Mouse (Mus musculus) forebrain, postnatal 0 days (tissue): ENCODE data around the gene Retnlg. TPM values are rescaled to one million over a fixed set of nuclear protein-coding genes. Genes with fewer than 3 reads are reported as not detected.

ENCODE experiments used
- ATAC-seq: fragments of 200-750 bp; cut with Nextera tagmentation; 2 replicates; pipeline ENCODE4 v1.8.0; 2017; ENCODE audit warnings: mild to moderate bottlenecking, moderate library complexity
- DNase-seq: peaks from one replicate; pipeline ENCODE4 v3.0.0-alpha.2; 2015
- H3K27ac ChIP-seq: fragments of 300-500 bp; sonication (generic); 2 replicates; pipeline ENCODE4 v1.5.1; 2014; ENCODE audit warnings: low read depth, mild to moderate bottlenecking, antibody characterized with exemption, low read length, moderate library complexity, mixed read lengths
- H3K27me3 ChIP-seq: fragments of 300-500 bp; sonication (generic); 2 replicates; pipeline ENCODE4 v1.6.1; 2014; ENCODE audit warnings: mild to moderate bottlenecking, low read length, mixed read lengths; ENCODE audit not compliant: insufficient read depth
- H3K36me3 ChIP-seq: fragments of 300-500 bp; sonication (generic); 2 replicates; pipeline ENCODE4 v1.6.1; 2014; ENCODE audit warnings: mild to moderate bottlenecking, moderate library complexity; ENCODE audit not compliant: insufficient read depth
- H3K4me1 ChIP-seq: fragments of 300-500 bp; sonication (generic); 2 replicates; pipeline ENCODE4 v1.6.1; 2014; ENCODE audit warnings: antibody characterized with exemption; ENCODE audit not compliant: insufficient read depth
- H3K4me2 ChIP-seq: fragments of 300-500 bp; sonication (generic); 2 replicates; pipeline ENCODE4 v1.6.1; 2014; ENCODE audit warnings: low read depth, mild to moderate bottlenecking, moderate library complexity
- H3K4me3 ChIP-seq: fragments of 300-500 bp; sonication (generic); 2 replicates; pipeline ENCODE4 v1.5.1; 2014; ENCODE audit warnings: low read depth, low read length, mixed read lengths
- H3K9ac ChIP-seq: fragments of 300-500 bp; sonication (generic); 2 replicates; pipeline ENCODE4 v1.6.1; 2014; ENCODE audit warnings: mild to moderate bottlenecking
- H3K9me3 ChIP-seq: fragments of 300-500 bp; sonication (generic); 2 replicates; pipeline ENCODE4 v1.6.1; 2016; ENCODE audit warnings: low read length
- CTCF ChIP-seq: sonication (generic); IDR thresholded peaks from 2 replicates; pipeline ENCODE4 v1.5.1; 2016; ENCODE audit warnings: antibody characterized with exemption, control low read depth, low read depth
- WGBS: fragments of 180-500 bp; shearing (Covaris S2); extraction: QIAGEN DNeasy Blood & Tissue Kit; methylation state at CpG from one replicate; pipeline ENCODE4 v1.1.7; 2014; 5-methylcytosine and 5-hydroxymethylcytosine counted together
- polyA plus RNA-seq: library from polyadenylated mRNA; unstranded; fragments of >200 nt; fragmentation: Nextera tagmentation; extraction: Ambion mirVana; gene quantifications from 2 replicates; pipeline ENCODE4 v1.2.1, GENCODE M21; 2015
- total RNA-seq: library from RNA; depleted of rRNA; stranded (reverse); fragments of >200 nt; gene quantifications from 2 replicates; pipeline ENCODE4 v1.2.3, GENCODE M21; 2014; rRNA removed

Gene Retnlg
- total and polyA plus RNA-seq, 2 experiments from 2014 or later: 0.75 TPM; not detected in 1

GRCm38 (mm10) chr16:48899868-48900267, 27.4 kb downstream of the Retnlg start:
- no peak overlapping the region for H3K9ac ChIP-seq
- H3K36me3 ChIP-seq: no peaks in the 10 kb centered on the region
- DNase-seq (no peak), ATAC-seq (no peak)
- no peak for TF ChIP-seq CTCF
- 80% methylated on average over 1 of the region's 1 CpGs for WGBS
- 0 out of 2 replicates have a peak, but pooled peaks cover 4% of the 10 kb centered on the region for H3K9me3 ChIP-seq
- no peaks in the 10 kb centered on the region for H3K27me3 ChIP-seq
- no peak overlapping the region for H3K27ac ChIP-seq
- no peak overlapping the region for H3K4me3 ChIP-seq
- H3K4me1 ChIP-seq: no peaks in the 10 kb centered on the region
- H3K4me2 ChIP-seq: no peak overlapping the region

GRCm38 (mm10) chr16:48911184-48911583, 38.8 kb downstream of the Retnlg start:
- WGBS: 96% methylated on average over 1 of the region's 1 CpGs
- H3K27ac ChIP-seq: no peak overlapping the region
- ATAC-seq (no peak), DNase-seq (no peak)
- no peak overlapping the region for H3K4me3 ChIP-seq
- TF ChIP-seq CTCF: no peak
- H3K9me3 ChIP-seq: no peaks in the 10 kb centered on the region
- no peaks in the 10 kb centered on the region for H3K27me3 ChIP-seq
- H3K4me1 ChIP-seq: no peaks in the 10 kb centered on the region
- no peak overlapping the region for H3K4me2 ChIP-seq
- no peaks in the 10 kb centered on the region for H3K36me3 ChIP-seq
- no peak overlapping the region for H3K9ac ChIP-seq

- no peaks in the 10 kb centered on the region for H3K27me3 ChIP-seq
- no peak overlapping the region for H3K27ac ChIP-seq
- no peaks in the 10 kb centered on the region for H3K4me1 ChIP-seq
- no peak overlapping the region for H3K4me3 ChIP-seq
- no peak overlapping the region for H3K9ac ChIP-seq
- no peak for TF ChIP-seq CTCF
- WGBS: 97% methylated on average over 3 of the region's 3 CpGs
- DNase-seq: no peak
- no peak for ATAC-seq
- H3K4me2 ChIP-seq: no peak overlapping the region
- no peaks in the 10 kb centered on the region for H3K9me3 ChIP-seq
- H3K36me3 ChIP-seq: no peaks in the 10 kb centered on the region
Measured at GRCm38 (mm10) chr16:48913206-48913605, 40.8 kb downstream of the Retnlg start.

GRCm38 (mm10) chr16:48923724-48924123, 51.3 kb downstream of the Retnlg start:
- Histone ChIP-seq H3K27me3 (no peaks in the 10 kb centered on the region), H3K4me2 (no peak overlapping the region), H3K27ac (no peak overlapping the region), H3K4me3 (no peak overlapping the region), H3K9ac (no peak overlapping the region), H3K9me3 (no peaks in the 10 kb centered on the region), H3K36me3 (peaks cover 24% of the 10 kb centered on the region), H3K4me1 (no peaks in the 10 kb centered on the region)
- ATAC-seq (no peak), DNase-seq (no peak)
- no peak for TF ChIP-seq CTCF
- 98% methylated on average over 1 of the region's 1 CpGs for WGBS

Other genes starting within 250 kb of the Retnlg start
- 0.05 and 0.15 TPM in 2 replicates for gene Trat1, start 100.6 kb upstream of the Retnlg start, total RNA-seq
- gene Trat1, start 100.6 kb upstream of the Retnlg start, polyA plus RNA-seq: not detected in 2 replicates
- gene Retnlb, start 55.8 kb upstream of the Retnlg start, total RNA-seq: not detected in 2 replicates
- gene Retnlb, start 55.8 kb upstream of the Retnlg start, polyA plus RNA-seq: not detected in 2 replicates
- not detected in 2 replicates for gene Retnla, start 30.1 kb upstream of the Retnlg start, total RNA-seq
- 1.4 and 2.4 TPM in 2 replicates for gene Retnla, start 30.1 kb upstream of the Retnlg start, polyA plus RNA-seq
- gene Dzip3, start 121.5 kb downstream of the Retnlg start, total RNA-seq: 129 and 149 TPM in 2 replicates
- 35.8 and 46.7 TPM in 2 replicates for gene Dzip3, start 121.5 kb downstream of the Retnlg start, polyA plus RNA-seq
- 7.3 and 10.4 TPM in 2 replicates for gene Cip2a, start 121.6 kb downstream of the Retnlg start, total RNA-seq
- gene Cip2a, start 121.6 kb downstream of the Retnlg start, polyA plus RNA-seq: 4.1 and 4.3 TPM in 2 replicates
- under 0.01 and 0.05 TPM in 2 replicates for gene Myh15, start 184.9 kb downstream of the Retnlg start, total RNA-seq
- gene Myh15, start 184.9 kb downstream of the Retnlg start, polyA plus RNA-seq: 0.08 TPM in 2 replicates